Mouse (Mus musculus) kidney, embryonic 15.5 days (tissue): ENCODE results near the gene Arhgap27. TPM values are rescaled to one million over a fixed set of nuclear protein-coding genes. Genes with fewer than 3 reads are reported as not detected.

ENCODE experiments used
- ATAC-seq: fragments of 200-750 bp; cut with Nextera tagmentation; replicated peaks from 2 replicates; pipeline ENCODE4 v1.8.0; 2017; ENCODE audit warnings: moderate TSS enrichment; ENCODE audit not compliant: low FRiP score
- H3K27ac ChIP-seq: fragments of 300-500 bp; sonication (generic); 2 replicates; pipeline ENCODE4 v1.5.1; 2015; ENCODE audit warnings: mild to moderate bottlenecking, inconsistent platforms
- H3K27me3 ChIP-seq: fragments of 300-500 bp; sonication (generic); 2 replicates; pipeline ENCODE4 v1.6.1; 2015; ENCODE audit warnings: inconsistent platforms
- H3K36me3 ChIP-seq: fragments of 300-500 bp; sonication (generic); 2 replicates; pipeline ENCODE4 v1.6.1; 2015; ENCODE audit warnings: inconsistent platforms
- H3K4me1 ChIP-seq: fragments of 300-500 bp; sonication (generic); 2 replicates; pipeline ENCODE4 v1.6.1; 2015; ENCODE audit warnings: inconsistent platforms
- H3K4me2 ChIP-seq: fragments of 300-500 bp; sonication (generic); 2 replicates; pipeline ENCODE4 v1.6.1; 2015; ENCODE audit warnings: moderate library complexity, mild to moderate bottlenecking, inconsistent platforms
- H3K4me3 ChIP-seq: fragments of 300-500 bp; sonication (generic); replicated peaks from 2 replicates; pipeline ENCODE4 v1.5.1; 2015; ENCODE audit warnings: mild to moderate bottlenecking, inconsistent platforms
- H3K9ac ChIP-seq: fragments of 300-500 bp; sonication (generic); 2 replicates; pipeline ENCODE4 v1.6.1; 2015; ENCODE audit warnings: mild to moderate bottlenecking, inconsistent platforms
- H3K9me3 ChIP-seq: fragments of 300-500 bp; sonication (generic); replicated peaks from 2 replicates; pipeline ENCODE4 v1.6.1; 2016; ENCODE audit warnings: inconsistent platforms
- WGBS: fragments of 180-500 bp; shearing (Covaris S2); methylation state at CpG from one replicate; pipeline ENCODE4 v1.1.7; 2015; ENCODE audit warnings: mixed read lengths; 5-methylcytosine and 5-hydroxymethylcytosine counted together
- polyA plus RNA-seq: library from polyadenylated mRNA; unstranded; fragments of >200 nt; fragmentation: Nextera tagmentation; extraction: Ambion mirVana; gene quantifications from 2 replicates; pipeline ENCODE4 v1.2.1, GENCODE M21; 2015

The Arhgap27 gene
- polyA plus RNA-seq, 1 experiment from 2014 or later = 15.8 TPM

- H3K27me3 ChIP-seq = no peaks in the 10 kb centered on the region
- ATAC-seq = no peak
- H3K27ac ChIP-seq = 0 out of 2 replicates have a peak overlapping the region, but pooled peaks have one; percentile 11
- peaks cover 65% of the 10 kb centered on the region for H3K36me3 ChIP-seq
- H3K4me1 ChIP-seq = peaks cover 18% of the 10 kb centered on the region
- H3K4me2 ChIP-seq = no peak overlapping the region
- 79% methylated on average over 5 of the region's 5 CpGs for WGBS
- H3K9me3 ChIP-seq = no peaks in the 10 kb centered on the region
- H3K9ac ChIP-seq = no peak overlapping the region
- no peak overlapping the region for H3K4me3 ChIP-seq
These were observed 12.3 kb upstream of the Arhgap27 start for GRCm38 (mm10) chr11:103375772-103376171.

- Histone ChIP-seq H3K4me1 (peaks cover 23% of the 10 kb centered on the region), H3K4me2 (no peak overlapping the region), H3K4me3 (no peak overlapping the region), H3K9ac (no peak overlapping the region), H3K36me3 (peaks cover 70% of the 10 kb centered on the region), H3K27ac (0 out of 2 replicates have a peak overlapping the region, but pooled peaks have one; percentile 11), H3K27me3 (no peaks in the 10 kb centered on the region), H3K9me3 (no peaks in the 10 kb centered on the region)
- WGBS = 50% methylated on average over 1 of the region's 1 CpGs
- no peak for ATAC-seq
These were observed 11.8 kb upstream of the Arhgap27 start for GRCm38 (mm10) chr11:103375258-103375657.

- no peak overlapping the region for H3K4me2 ChIP-seq
- no peaks in the 10 kb centered on the region for H3K9me3 ChIP-seq
- ATAC-seq = no peak
- H3K27ac ChIP-seq = no peak overlapping the region
- peaks cover 14% of the 10 kb centered on the region; the same call in 1 of the 2 replicates for H3K4me1 ChIP-seq
- no peaks in the 10 kb centered on the region for H3K27me3 ChIP-seq
- 87% methylated on average over 9 of the region's 9 CpGs for WGBS
- H3K4me3 ChIP-seq = no peak overlapping the region
- no peak overlapping the region for H3K9ac ChIP-seq
- peaks cover 67% of the 10 kb centered on the region for H3K36me3 ChIP-seq
These were observed 10.4 kb upstream of the Arhgap27 start for GRCm38 (mm10) chr11:103373922-103374321.

GRCm38 (mm10) chr11:103372561-103372960, 9.1 kb upstream of the Arhgap27 start:
- Histone ChIP-seq H3K9ac (no peak overlapping the region), H3K4me1 (peaks cover 14% of the 10 kb centered on the region; the same call in 1 of the 2 replicates), H3K4me2 (no peak overlapping the region), H3K27me3 (no peaks in the 10 kb centered on the region), H3K27ac (peak overlapping the region; percentile 76), H3K36me3 (peaks cover 61% of the 10 kb centered on the region), H3K4me3 (no peak overlapping the region), H3K9me3 (no peaks in the 10 kb centered on the region)
- WGBS = 91% methylated on average over 4 of the region's 4 CpGs
- ATAC-seq = no peak

- H3K4me2 ChIP-seq = no peak overlapping the region
- H3K4me1 ChIP-seq = peaks cover 14% of the 10 kb centered on the region; the same call in 1 of the 2 replicates
- H3K27ac ChIP-seq = peak overlapping the region; percentile 76
- H3K36me3 ChIP-seq = peaks cover 63% of the 10 kb centered on the region
- no peak overlapping the region for H3K9ac ChIP-seq
- no peaks in the 10 kb centered on the region for H3K9me3 ChIP-seq
- no peaks in the 10 kb centered on the region for H3K27me3 ChIP-seq
- H3K4me3 ChIP-seq = no peak overlapping the region
- WGBS = 75% methylated on average over 3 of the region's 3 CpGs
- no peak for ATAC-seq
These were observed 8.6 kb upstream of the Arhgap27 start for GRCm38 (mm10) chr11:103372068-103372467.

- Histone ChIP-seq H3K4me3 (no peak overlapping the region), H3K9ac (no peak overlapping the region), H3K27me3 (no peaks in the 10 kb centered on the region), H3K4me1 (peaks cover 14% of the 10 kb centered on the region; the same call in 1 of the 2 replicates), H3K9me3 (no peaks in the 10 kb centered on the region), H3K36me3 (peaks cover 58% of the 10 kb centered on the region), H3K4me2 (no peak overlapping the region), H3K27ac (peak overlapping the region; percentile 76)
- no peak for ATAC-seq
- WGBS = 74% methylated on average over 3 of the region's 3 CpGs
These were observed 7.7 kb upstream of the Arhgap27 start for GRCm38 (mm10) chr11:103371222-103371539.

GRCm38 (mm10) chr11:103370397-103371221, 7.1 kb upstream of the Arhgap27 start:
- H3K36me3 ChIP-seq = peaks cover 56% of the 10 kb centered on the region

GRCm38 (mm10) chr11:103365530-103365929, 2.0 kb upstream of the Arhgap27 start:
- H3K4me3 ChIP-seq = no peak overlapping the region
- H3K27me3 ChIP-seq = peaks cover 28% of the 10 kb centered on the region
- no peak overlapping the region for H3K4me2 ChIP-seq
- peaks cover 54% of the 10 kb centered on the region for H3K4me1 ChIP-seq
- ATAC-seq = no peak
- WGBS = 85% methylated on average over 4 of the region's 4 CpGs
- H3K36me3 ChIP-seq = peaks cover 22% of the 10 kb centered on the region
- H3K9ac ChIP-seq = no peak overlapping the region
- no peak overlapping the region for H3K27ac ChIP-seq
- H3K9me3 ChIP-seq = no peaks in the 10 kb centered on the region

More at GRCm38 (mm10) chr11:103370397-103371221, 7.1 kb upstream of the Arhgap27 start:
- H3K4me1 ChIP-seq = peaks cover 14% of the 10 kb centered on the region; the same call in 1 of the 2 replicates
- 87% methylated on average over 9 of the region's 9 CpGs for WGBS
- no peak overlapping the region for H3K4me2 ChIP-seq
- H3K9me3 ChIP-seq = no peaks in the 10 kb centered on the region
- no peak overlapping the region for H3K4me3 ChIP-seq
- ATAC-seq = no peak
- H3K27me3 ChIP-seq = no peaks in the 10 kb centered on the region
- H3K9ac ChIP-seq = no peak overlapping the region
- H3K27ac ChIP-seq = peak overlapping the region; percentile 59

- no peak overlapping the region for H3K9ac ChIP-seq
- peaks cover 56% of the 10 kb centered on the region for H3K4me1 ChIP-seq
- WGBS = 74% methylated on average over 3 of the region's 3 CpGs
- no peak for ATAC-seq
- no peaks in the 10 kb centered on the region for H3K9me3 ChIP-seq
- H3K36me3 ChIP-seq = peaks cover 17% of the 10 kb centered on the region
- peaks cover 29% of the 10 kb centered on the region for H3K27me3 ChIP-seq
- no peak overlapping the region for H3K4me3 ChIP-seq
- peak overlapping the region; percentile 57; the same call in 1 of the 2 replicates for H3K27ac ChIP-seq
- no peak overlapping the region for H3K4me2 ChIP-seq
These were observed 1.5 kb upstream of the Arhgap27 start for GRCm38 (mm10) chr11:103365022-103365421.

GRCm38 (mm10) chr11:103364335-103364734, 843 bp upstream of the Arhgap27 start:
- Histone ChIP-seq H3K4me3 (no peak overlapping the region), H3K4me1 (peaks cover 63% of the 10 kb centered on the region), H3K9me3 (no peaks in the 10 kb centered on the region), H3K27ac (peak overlapping the region; percentile 80), H3K4me2 (peak overlapping the region; percentile 73), H3K27me3 (peaks cover 35% of the 10 kb centered on the region), H3K9ac (no peak overlapping the region), H3K36me3 (peaks cover 14% of the 10 kb centered on the region)
- ATAC-seq = no peak
- WGBS = 38% methylated on average over 5 of the region's 5 CpGs

- no peaks in the 10 kb centered on the region for H3K9me3 ChIP-seq
- H3K4me2 ChIP-seq = peak overlapping the region; percentile 73
- H3K4me3 ChIP-seq = peak overlapping the region; percentile 47
- H3K36me3 ChIP-seq = peaks cover 9% of the 10 kb centered on the region
- H3K27me3 ChIP-seq = peaks cover 36% of the 10 kb centered on the region
- WGBS = under 1% methylated on average over 33 of the region's 33 CpGs
- ATAC-seq = peak; percentile 26
- peaks cover 78% of the 10 kb centered on the region for H3K4me1 ChIP-seq
- H3K9ac ChIP-seq = peak overlapping the region; percentile 47
- peak overlapping the region; percentile 80 for H3K27ac ChIP-seq
These were observed 841 bp downstream of the Arhgap27 start for GRCm38 (mm10) chr11:103362521-103363181.

- Histone ChIP-seq H3K4me1 (peaks cover 82% of the 10 kb centered on the region), H3K9me3 (no peaks in the 10 kb centered on the region), H3K36me3 (0 out of 2 replicates have a peak, but pooled peaks cover 3% of the 10 kb centered on the region), H3K9ac (peak overlapping the region; percentile 47), H3K27me3 (peaks cover 36% of the 10 kb centered on the region), H3K27ac (peak overlapping the region; percentile 80), H3K4me2 (peak overlapping the region; percentile 73), H3K4me3 (peak overlapping the region; percentile 47)
- 3% methylated on average over 13 of the region's 13 CpGs for WGBS
- ATAC-seq = peak; percentile 18; the same call in 1 of the 2 replicates
These were observed 1.4 kb downstream of the Arhgap27 start for GRCm38 (mm10) chr11:103362054-103362432.
